Mouse (Mus musculus): ENCODE results near the gene C330007P06Rik.

DNA sequence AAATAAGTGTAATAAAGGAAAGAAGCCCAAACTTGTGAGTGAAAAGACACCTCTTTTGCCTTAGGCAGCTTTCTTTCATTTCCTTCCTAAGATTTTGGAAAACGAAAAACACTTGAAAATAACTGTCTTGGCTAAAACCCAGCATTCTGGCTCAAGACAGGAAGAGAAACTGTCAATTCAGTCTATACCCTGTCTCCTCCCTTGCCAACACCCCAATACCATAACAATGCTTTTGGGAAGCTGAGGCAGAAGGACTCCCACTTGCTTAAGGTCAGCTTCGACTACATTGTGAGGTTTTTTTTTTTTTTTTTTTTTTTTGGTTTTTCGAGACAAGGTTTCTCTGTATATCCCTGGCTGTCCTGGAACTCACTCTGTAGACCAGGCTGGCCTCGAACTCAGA is 58.5 kb downstream of the C330007P06Rik start:
- no peak for TF ChIP-seq CTCF (IDR thresholded peaks at IDR 0.05; ENCODE audit: extremely low read depth, insufficient read depth, insufficient read length, insufficient replicate concordance)
- TF ChIP-seq POLR2A (IDR thresholded peaks at IDR 0.05; ENCODE audit: low read depth, low read length): no peak

Measured in spleen, adult 2 months (tissue).